Mouse (Mus musculus) right cerebral cortex, postnatal 36 days (tissue): ENCODE measurements around the gene Baz2b.

Source experiments
- DNase-seq, 2 experiments: peaks; one replicate each; pipeline ENCODE4 v3.0.0; 2022; ENCODE audit warnings: low spot score in 2 of 2, mixed read lengths in 1 of 2

Gene Baz2b

GRCm38 (mm10) chr2:60209703-60210651, at the start of gene Baz2b, which contains the start of gene March7:
TSS of gene Baz2b (minus strand) at chr2:60209839.
TSS of gene March7 (plus strand) at chr2:60209887.
- DNase-seq: peak; percentile 71 to 78

- no peak for DNase-seq
Observed at GRCm38 (mm10) chr2:60259186-60259585, 49.5 kb upstream of the Baz2b start.

- no peak for DNase-seq
Observed at GRCm38 (mm10) chr2:60256751-60257150, 47.1 kb upstream of the Baz2b start.

- DNase-seq: peak in 1 of 2 experiments; percentile 47
Observed at GRCm38 (mm10) chr2:60253506-60253905, 43.9 kb upstream of the Baz2b start.

GRCm38 (mm10) chr2:60252782-60253181, 43.1 kb upstream of the Baz2b start:
- DNase-seq: no peak

GRCm38 (mm10) chr2:60234506-60234905, 24.9 kb upstream of the Baz2b start:
- no peak for DNase-seq

GRCm38 (mm10) chr2:60233147-60233546, 23.5 kb upstream of the Baz2b start:
- DNase-seq: no peak

GRCm38 (mm10) chr2:60230361-60230760, 20.7 kb upstream of the Baz2b start:
- DNase-seq: no peak

- no peak for DNase-seq
Observed at GRCm38 (mm10) chr2:60228470-60228869, 18.8 kb upstream of the Baz2b start.

- DNase-seq: no peak
Observed at GRCm38 (mm10) chr2:60223489-60223888, 13.8 kb upstream of the Baz2b start.

- no peak for DNase-seq
Observed at GRCm38 (mm10) chr2:60221954-60222353, 12.3 kb upstream of the Baz2b start.

- DNase-seq: no peak
Observed at GRCm38 (mm10) chr2:60221236-60221635, 11.6 kb upstream of the Baz2b start.

- no peak for DNase-seq
Observed at GRCm38 (mm10) chr2:60217620-60218019, 8.0 kb upstream of the Baz2b start.

- no peak for DNase-seq
Observed at GRCm38 (mm10) chr2:60216547-60217153, 7.0 kb upstream of the Baz2b start.

- DNase-seq: no peak
Observed at GRCm38 (mm10) chr2:60214683-60215082, 5.0 kb upstream of the Baz2b start.

- no peak for DNase-seq
Observed at GRCm38 (mm10) chr2:60212488-60212887, 2.8 kb upstream of the Baz2b start.

- no peak for DNase-seq
Observed at GRCm38 (mm10) chr2:60210821-60211220, 1.2 kb upstream of the Baz2b start.

- DNase-seq: peak; percentile 19 to 24
Observed at GRCm38 (mm10) chr2:60209122-60209611, 472 bp downstream of the Baz2b start.

GRCm38 (mm10) chr2:60205795-60206194, 3.8 kb downstream of the Baz2b start:
- no peak for DNase-seq

- DNase-seq: no peak
Observed at GRCm38 (mm10) chr2:60204162-60204561, 5.5 kb downstream of the Baz2b start.

GRCm38 (mm10) chr2:60203733-60204132, 5.9 kb downstream of the Baz2b start:
- no peak for DNase-seq

- no peak for DNase-seq
Observed at GRCm38 (mm10) chr2:60202900-60203530, 6.6 kb downstream of the Baz2b start.
